Mouse (Mus musculus): ENCODE data around the gene Rpa1.
"Not testable (repeated sequence)": the region's sequence is repeated elsewhere in the genome, so short reads cannot be mapped to it uniquely, and the experiment has no call there.

Gene Rpa1

GRCm38 (mm10) chr11:75348199-75348889 is at the start of gene Rpa1, which contains the start of gene Smyd4:
TSS of gene Rpa1 (minus strand) at chr11:75348324.
TSS of gene Smyd4 (plus strand) at chr11:75348433.
- peak; percentile 97 for DNase-seq

GRCm38 (mm10) chr11:75397452-75397851 is 49.3 kb upstream of the Rpa1 start:
- no peak for DNase-seq

GRCm38 (mm10) chr11:75395611-75396010 is 47.5 kb upstream of the Rpa1 start:
- DNase-seq = no peak

GRCm38 (mm10) chr11:75383529-75383928 is 35.4 kb upstream of the Rpa1 start:
- not testable (repeated sequence) for DNase-seq

GRCm38 (mm10) chr11:75378786-75379185 is 30.7 kb upstream of the Rpa1 start:
- DNase-seq = not testable (repeated sequence)

- DNase-seq = no peak
Measured at GRCm38 (mm10) chr11:75377125-75377524, 29.0 kb upstream of the Rpa1 start.

- DNase-seq = peak; percentile 27
Measured at GRCm38 (mm10) chr11:75355475-75355874, 7.4 kb upstream of the Rpa1 start.

- DNase-seq = no peak
Measured at GRCm38 (mm10) chr11:75351225-75351624, 3.1 kb upstream of the Rpa1 start.

GRCm38 (mm10) chr11:75348890-75349261 is 752 bp upstream of the Rpa1 start:
- DNase-seq = no peak

GRCm38 (mm10) chr11:75347596-75347995 is 528 bp downstream of the Rpa1 start:
- no peak for DNase-seq

- DNase-seq = no peak
Measured at GRCm38 (mm10) chr11:75347188-75347585, 937 bp downstream of the Rpa1 start.

- no peak for DNase-seq
Measured at GRCm38 (mm10) chr11:75346556-75347187, 1.5 kb downstream of the Rpa1 start.

- DNase-seq = no peak
Measured at GRCm38 (mm10) chr11:75344716-75345115, 3.4 kb downstream of the Rpa1 start.

GRCm38 (mm10) chr11:75344163-75344562 is 4.0 kb downstream of the Rpa1 start:
- DNase-seq = no peak

- no peak for DNase-seq
Measured at GRCm38 (mm10) chr11:75343096-75343495, 5.0 kb downstream of the Rpa1 start.

GRCm38 (mm10) chr11:75340698-75341345 is 7.3 kb downstream of the Rpa1 start:
- DNase-seq = no peak

GRCm38 (mm10) chr11:75340076-75340475 is 8.0 kb downstream of the Rpa1 start:
- DNase-seq = peak; percentile 60

GRCm38 (mm10) chr11:75337246-75337645 is 10.9 kb downstream of the Rpa1 start:
- no peak for DNase-seq

- no peak for DNase-seq
Measured at GRCm38 (mm10) chr11:75336676-75337075, 11.4 kb downstream of the Rpa1 start.

- no peak for DNase-seq
Measured at GRCm38 (mm10) chr11:75325969-75326311, 22.2 kb downstream of the Rpa1 start.

GRCm38 (mm10) chr11:75325116-75325968 is 22.8 kb downstream of the Rpa1 start:
- DNase-seq = no peak

GRCm38 (mm10) chr11:75324433-75324832 is 23.7 kb downstream of the Rpa1 start:
- no peak for DNase-seq

- no peak for DNase-seq
Measured at GRCm38 (mm10) chr11:75323326-75323737, 24.8 kb downstream of the Rpa1 start.
